Mouse (Mus musculus) left cerebral cortex, postnatal 25 days (tissue): ENCODE data around the gene Rtkn2. TPM values are rescaled to one million over a fixed set of nuclear protein-coding genes. Genes with fewer than 3 reads are reported as not detected.

ENCODE experiments used
- DNase-seq, 2 experiments: peaks; one replicate each; pipeline ENCODE4 v3.0.0; 2022; ENCODE audit warnings: low spot score in 2 of 2, mixed read lengths in 1 of 2
- intact Hi-C: fragments of 180-260 bp; cut with DNase I; formaldehyde crosslinking; loops from one replicate; pipeline ENCODE4 v1.15.1; 2025
- total RNA-seq, 2 experiments: library from RNA; stranded (reverse); gene quantifications; 2 replicates each; pipeline ENCODE4 v1.2.3; 2021

Rtkn2 gene
- total RNA-seq, 2 experiments from 2014 or later, result 3.8 to 5.6 TPM

GRCm38 (mm10) chr10:68064571-68064970 is 85.2 kb downstream of the Rtkn2 start:
- peak in 1 of 2 experiments; percentile 2 for DNase-seq

GRCm38 (mm10) chr10:68066173-68066572 is 86.8 kb downstream of the Rtkn2 start:
- intact Hi-C loops, result no loop called here
- DNase-seq, result no peak

More at GRCm38 (mm10) chr10:68064571-68064970, 85.2 kb downstream of the Rtkn2 start:
- intact Hi-C loops, result no loop called here

- intact Hi-C loops, result no loop called here
- DNase-seq, result no peak
Observed at GRCm38 (mm10) chr10:68067961-68068360, 88.6 kb downstream of the Rtkn2 start.

- intact Hi-C loops, result no loop called here
- DNase-seq, result no peak
Observed at GRCm38 (mm10) chr10:68068426-68068825, 89.1 kb downstream of the Rtkn2 start.

GRCm38 (mm10) chr10:68071041-68071440 is 91.7 kb downstream of the Rtkn2 start:
- intact Hi-C loops, result no loop called here
- no peak for DNase-seq

- no peak for DNase-seq
- intact Hi-C loops, result no loop called here
Observed at GRCm38 (mm10) chr10:68072626-68073025, 93.3 kb downstream of the Rtkn2 start.

GRCm38 (mm10) chr10:68074291-68074690 is 94.9 kb downstream of the Rtkn2 start:
- intact Hi-C loops, result no loop called here
- DNase-seq, result no peak

- intact Hi-C loops, result no loop called here
- no peak for DNase-seq
Observed at GRCm38 (mm10) chr10:68075181-68075580, 95.8 kb downstream of the Rtkn2 start.

- DNase-seq, result no peak
- intact Hi-C loops, result no loop called here
Observed at GRCm38 (mm10) chr10:68078708-68079107, 99.3 kb downstream of the Rtkn2 start.

- DNase-seq, result no peak
- intact Hi-C loops, result no loop called here
Observed at GRCm38 (mm10) chr10:68079910-68080670, 100.7 kb downstream of the Rtkn2 start.

GRCm38 (mm10) chr10:68081712-68082111 is 102.3 kb downstream of the Rtkn2 start:
- intact Hi-C loops, result no loop called here
- DNase-seq, result no peak

GRCm38 (mm10) chr10:68085574-68085973 is 106.2 kb downstream of the Rtkn2 start:
- intact Hi-C loops, result no loop called here
- DNase-seq, result no peak

- DNase-seq, result no peak
- intact Hi-C loops, result no loop called here
Observed at GRCm38 (mm10) chr10:68086973-68087372, 107.6 kb downstream of the Rtkn2 start.

GRCm38 (mm10) chr10:68087722-68088121 is 108.4 kb downstream of the Rtkn2 start:
- intact Hi-C loops, result no loop called here
- no peak for DNase-seq

GRCm38 (mm10) chr10:68089435-68090196 is 110.2 kb downstream of the Rtkn2 start:
- no peak for DNase-seq
- intact Hi-C loops, result no loop called here

- intact Hi-C loops, result no loop called here
- DNase-seq, result no peak
Observed at GRCm38 (mm10) chr10:68090197-68090535, 110.8 kb downstream of the Rtkn2 start.

GRCm38 (mm10) chr10:68090544-68090943 is 111.2 kb downstream of the Rtkn2 start:
- intact Hi-C loops, result no loop called here
- DNase-seq, result no peak

- no peak for DNase-seq
- intact Hi-C loops, result no loop called here
Observed at GRCm38 (mm10) chr10:68091011-68091410, 111.6 kb downstream of the Rtkn2 start.

- intact Hi-C loops, result no loop called here
- no peak for DNase-seq
Observed at GRCm38 (mm10) chr10:68091840-68092239, 112.5 kb downstream of the Rtkn2 start.

GRCm38 (mm10) chr10:68093496-68093895 is 114.1 kb downstream of the Rtkn2 start:
- no peak for DNase-seq
- intact Hi-C loops, result no loop called here

GRCm38 (mm10) chr10:68095136-68095535 is 115.8 kb downstream of the Rtkn2 start:
- no peak for DNase-seq
- intact Hi-C loops, result no loop called here
